Mouse (Mus musculus): ENCODE data around the gene Jhy.

DNA sequence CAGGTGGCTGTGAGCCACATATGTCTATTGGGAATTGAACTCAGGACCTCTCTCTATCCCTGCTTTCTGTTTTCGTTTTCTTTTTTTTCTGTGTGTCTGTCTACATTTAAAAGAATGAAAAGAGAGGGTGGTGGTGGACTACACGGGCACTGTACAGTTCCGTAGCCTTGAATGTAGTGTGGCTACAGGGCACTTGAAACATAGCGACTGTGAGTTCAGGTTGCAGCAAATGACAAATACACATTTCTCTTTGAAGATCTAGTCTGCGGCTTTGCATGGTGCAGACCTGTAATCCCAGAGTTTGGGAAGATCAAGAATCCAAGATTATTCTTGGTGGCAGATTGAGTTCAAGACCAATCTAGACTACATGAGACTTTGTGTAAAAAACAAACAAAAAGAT is 93.6 kb downstream of the Jhy start:
- TF ChIP-seq CTCF (IDR thresholded peaks at IDR 0.05 in 2 of 3, conservative IDR thresholded peaks at IDR 0.05 in 1 of 3; ENCODE audit: control insufficient read depth in 1 of 3, insufficient read depth in 1 of 3, low read depth in 2 of 3, low read length in 3 of 3, poor library complexity in 1 of 3, severe bottlenecking in 1 of 3) (no peak), ELF1 (IDR thresholded peaks at IDR 0.05; ENCODE audit: low read depth, low read length) (no peak), POLR2A (IDR thresholded peaks at IDR 0.05; ENCODE audit: control insufficient read depth in 1 of 2, insufficient read depth in 1 of 2, low read depth in 1 of 2, low read length in 2 of 2, poor library complexity in 1 of 2) (no peak), MAFK (IDR thresholded peaks at IDR 0.05; ENCODE audit: borderline replicate concordance, low read depth, low read length) (no peak), SMC3 (IDR thresholded peaks at IDR 0.05; ENCODE audit: low read depth, low read length) (no peak)

Measured in MEL (cell line).